Mouse (Mus musculus): ENCODE measurements at regions not wholly inside any gene's neighbourhood (a gene's known extent, or its start where the extent isn't known, plus 50 kb on each side); places are given as distances from the start of the nearest gene placed in this dataset.

DNA sequence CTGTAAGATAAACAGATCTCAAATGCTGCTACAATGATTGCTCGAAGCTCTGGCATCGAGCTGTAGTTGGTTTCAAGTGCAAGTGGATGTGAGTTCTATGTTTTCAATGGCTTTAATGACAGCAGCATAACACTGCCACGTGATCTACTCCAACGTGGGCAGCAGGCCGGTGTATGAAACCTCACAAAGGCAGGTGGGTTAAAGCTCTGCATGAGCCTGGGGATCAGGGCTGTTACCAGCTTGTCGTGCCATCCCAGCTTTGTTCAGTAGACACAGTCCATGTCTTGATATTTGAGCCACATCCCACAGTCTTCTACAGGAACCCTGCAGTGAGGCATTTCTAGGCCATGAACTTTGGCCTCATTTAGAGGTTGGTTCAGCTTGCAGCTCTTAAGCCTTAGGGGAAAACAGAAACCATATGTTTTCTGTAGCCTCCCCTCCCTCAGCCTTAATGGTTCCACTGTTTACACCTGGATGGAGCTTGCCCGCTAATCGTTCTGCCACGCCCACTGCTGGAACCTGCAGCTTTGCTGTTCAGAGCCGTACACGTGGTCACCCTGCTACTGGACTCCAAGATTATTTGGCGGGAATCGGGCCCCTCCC is 121.8 kb upstream of the Serpine2 start:
- TF ChIP-seq CTCF (conservative IDR thresholded peaks at IDR 0.05; ENCODE audit: insufficient read depth, insufficient read length, low read depth, low read length) (no peak), POLR2A (IDR thresholded peaks at IDR 0.05; ENCODE audit: low read depth, low read length) (no peak)

Data from kidney, adult 2 months (tissue).